Mouse (Mus musculus) layer of hippocampus, postnatal 10 days (tissue): Measurements from ENCODE around the gene Paf1. TPM values are rescaled to one million over a fixed set of nuclear protein-coding genes. Genes with fewer than 3 reads are reported as not detected.
"Not testable (repeated sequence)": the region's sequence is repeated elsewhere in the genome, so short reads cannot be mapped to it uniquely, and the experiment has no call there.

ENCODE experiments used
- DNase-seq, 2 experiments: peaks; one replicate each; pipeline ENCODE4 v3.0.0; 2021; ENCODE audit warnings: low spot score in 2 of 2
- total RNA-seq, 2 experiments: library from RNA; stranded (reverse); gene quantifications; 2 replicates each; pipeline ENCODE4 v1.2.3; 2021

The Paf1 gene
- total RNA-seq, 2 experiments from 2014 or later = 73.3 to 93.0 TPM

DNA sequence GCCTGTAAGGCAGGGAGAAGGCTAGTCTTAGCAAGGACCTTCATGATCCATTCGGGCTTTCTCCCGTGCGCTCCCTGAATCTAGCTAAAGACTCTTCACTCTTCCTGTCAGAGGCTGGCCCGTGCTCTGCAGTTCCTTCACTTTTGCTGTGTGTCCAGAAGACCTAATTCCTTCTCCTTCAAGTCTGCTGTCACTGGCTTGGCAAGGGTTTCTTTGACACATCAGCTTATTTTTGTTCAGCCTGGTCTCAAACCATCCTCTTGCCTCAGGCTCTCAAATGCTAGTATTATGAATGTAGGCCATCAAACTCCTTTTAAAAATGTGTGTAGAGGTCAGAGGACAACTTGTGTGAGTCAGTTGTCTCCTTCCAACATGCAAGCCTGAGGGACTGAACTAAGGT is 9.1 kb upstream of the Paf1 start:
- no peak for DNase-seq

DNA sequence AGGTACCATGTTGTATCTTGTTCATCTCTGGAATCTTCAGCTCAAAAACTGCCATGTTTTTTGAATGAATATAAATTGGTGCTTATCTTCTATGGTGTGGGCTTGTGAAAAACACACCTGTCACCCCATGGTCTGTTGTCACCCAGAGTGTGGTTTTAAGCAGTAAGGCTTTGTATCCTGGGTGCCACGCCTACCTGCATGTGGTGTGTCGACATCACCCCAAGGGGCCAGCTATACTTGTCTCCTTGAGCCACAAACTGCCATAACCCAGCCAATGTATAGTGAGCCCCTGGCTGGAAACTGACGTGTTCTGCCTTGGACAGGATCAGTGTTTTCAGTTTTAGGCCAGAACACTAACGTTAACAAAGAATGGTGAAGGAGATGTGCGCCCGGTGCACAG is 8.6 kb upstream of the Paf1 start:
- DNase-seq = no peak

DNA sequence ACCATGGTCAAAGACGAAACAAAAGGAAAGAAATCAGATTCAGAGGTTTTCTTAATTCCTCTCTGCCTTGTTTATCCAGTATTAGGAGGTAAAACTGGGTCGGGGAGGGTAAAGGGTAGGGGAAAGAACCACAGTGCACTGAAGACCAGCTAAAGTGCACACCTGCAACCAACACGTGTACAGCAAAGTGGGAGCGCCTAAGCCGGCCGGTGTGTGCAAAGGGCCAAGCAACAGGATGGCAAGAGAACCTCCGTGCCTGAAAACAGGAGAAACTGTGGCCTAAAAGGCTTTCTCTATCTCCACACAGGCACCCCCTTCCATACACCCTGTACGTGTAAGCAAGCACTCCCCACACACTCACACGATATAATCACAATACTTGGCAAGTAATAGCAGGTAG is 7.6 kb upstream of the Paf1 start:
- no peak for DNase-seq

DNA sequence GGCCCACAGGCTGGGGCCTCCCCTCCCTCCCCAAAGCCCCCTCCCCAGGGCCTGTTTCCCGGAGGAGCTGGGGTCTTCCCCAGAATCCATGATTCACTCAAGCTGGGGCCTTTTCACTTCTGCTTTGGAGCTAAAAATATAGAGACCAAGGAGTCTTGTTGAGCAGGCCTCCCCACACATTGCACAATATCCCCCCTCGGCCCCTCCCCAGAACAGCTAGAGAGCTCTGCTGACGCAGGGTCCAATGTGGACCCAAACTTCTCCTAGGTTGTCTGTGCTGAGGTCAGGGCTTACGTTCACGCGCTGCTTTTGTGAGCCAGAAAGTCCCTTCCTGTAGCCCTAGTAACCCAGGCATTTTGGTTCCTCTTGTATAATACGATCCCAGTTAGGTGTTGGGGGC is 6.7 kb upstream of the Paf1 start:
- no peak for DNase-seq

DNA sequence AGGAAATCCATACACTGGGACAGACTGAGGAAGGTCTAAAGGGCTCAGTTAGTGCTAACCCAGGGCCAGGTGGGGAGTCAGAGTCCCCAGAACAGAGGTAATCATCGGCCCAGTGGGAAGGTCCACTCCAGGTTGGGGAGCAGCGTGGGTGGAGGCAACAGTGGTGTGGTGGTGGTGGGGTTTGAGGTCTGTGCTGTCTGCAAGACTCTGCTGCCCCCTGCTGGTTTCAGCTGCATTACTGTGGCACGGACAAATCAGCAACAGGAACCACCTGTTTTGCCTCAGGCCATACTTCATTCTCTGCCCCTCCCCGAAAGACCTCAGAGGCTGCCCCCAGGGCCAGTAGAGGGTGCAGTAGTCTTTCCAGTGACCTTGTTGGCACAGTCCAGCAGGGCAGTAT is 6.3 kb upstream of the Paf1 start:
- DNase-seq = peak; percentile 83 to 87

DNA sequence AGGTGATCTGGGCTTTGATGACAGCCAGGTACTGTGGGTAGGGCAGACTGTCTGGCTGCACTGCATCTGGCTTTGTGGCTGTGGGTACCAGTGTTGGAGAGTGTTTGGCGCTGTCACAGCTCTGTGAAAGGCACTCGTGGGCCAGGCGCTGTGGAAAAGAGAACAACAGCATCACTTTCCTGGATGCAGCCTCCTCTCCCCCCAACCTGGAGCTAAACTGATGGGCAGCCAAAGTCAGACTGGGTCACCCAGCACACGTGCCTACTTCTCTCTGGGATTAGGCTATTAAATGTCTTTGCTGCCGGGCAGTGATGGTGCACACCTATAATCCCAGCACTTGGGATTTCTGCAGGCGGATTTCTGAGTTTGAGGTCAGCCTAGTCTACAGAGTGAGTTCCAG is 5.9 kb upstream of the Paf1 start:
- not testable (repeated sequence) for DNase-seq

DNA sequence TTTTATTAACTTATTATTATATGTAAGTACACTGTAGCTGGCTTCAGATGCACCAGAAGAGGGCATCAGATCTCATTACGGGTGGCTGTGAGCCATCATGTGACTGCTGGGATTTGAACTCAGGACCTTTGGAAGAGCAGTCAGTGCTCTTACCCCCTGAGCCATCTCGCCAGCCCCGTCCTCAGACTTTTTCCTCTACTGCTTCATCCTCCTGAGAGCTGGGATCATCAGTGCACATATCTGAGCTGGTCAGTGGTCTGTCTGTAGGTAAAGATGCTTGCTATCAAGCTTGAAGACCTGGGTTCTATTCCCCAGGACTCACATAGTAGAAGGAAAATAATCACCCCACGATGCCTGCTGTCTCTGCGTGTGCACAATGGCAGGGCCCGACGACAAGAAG is 5.4 kb upstream of the Paf1 start:
- not testable (repeated sequence) for DNase-seq

DNA sequence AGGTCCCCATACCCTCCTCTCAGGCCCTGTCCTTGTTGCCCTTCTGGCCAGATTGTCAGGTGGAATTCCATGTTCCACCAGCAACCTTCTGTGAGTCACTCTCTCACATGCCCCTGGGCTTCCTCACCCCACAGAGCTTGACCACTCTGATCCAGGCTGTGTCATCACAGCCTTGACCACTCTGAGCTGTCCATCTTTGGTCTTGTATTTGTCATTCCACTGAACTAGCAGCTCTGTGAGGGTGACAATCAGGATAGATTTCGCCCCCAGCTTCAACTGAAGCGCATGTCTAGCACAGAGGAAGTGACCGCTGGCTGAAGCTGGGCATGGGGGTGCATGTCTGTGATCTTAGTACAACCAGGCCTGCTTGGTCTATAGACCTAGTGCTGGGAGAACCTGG is 2.4 kb upstream of the Paf1 start:
- no peak for DNase-seq

DNA sequence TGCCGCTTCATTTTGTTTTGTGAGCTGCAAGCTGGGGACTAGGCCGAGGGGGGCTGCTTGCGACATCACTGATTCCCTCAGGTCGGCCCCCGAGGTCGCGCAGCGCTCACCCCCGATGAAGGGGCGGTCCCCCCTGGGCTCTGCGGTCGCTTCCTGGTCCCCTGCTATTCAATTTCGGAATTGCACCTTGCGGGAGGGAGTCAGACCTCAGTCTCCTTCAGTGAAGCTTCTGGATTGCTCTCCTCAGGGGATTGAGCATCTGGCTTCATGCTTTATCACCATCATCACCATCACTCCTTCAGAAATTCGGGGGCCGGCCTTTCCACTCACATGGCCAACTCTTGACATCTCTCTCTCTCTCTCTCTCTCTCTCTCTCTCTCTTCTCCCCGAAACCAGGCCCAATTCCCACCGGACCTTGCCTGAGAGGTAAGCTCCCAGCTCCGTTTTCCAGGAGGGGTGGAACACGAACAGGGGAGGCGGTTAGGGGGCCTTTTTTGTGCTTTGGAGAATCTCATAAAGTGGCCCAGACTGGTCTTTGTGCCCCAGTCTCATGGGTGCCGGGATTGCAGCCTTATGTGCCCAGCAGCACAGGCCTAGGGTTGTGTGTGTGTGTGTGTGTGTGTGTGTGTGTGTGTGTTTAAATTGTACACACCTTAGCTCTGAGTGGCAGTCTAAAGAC is 661 bp downstream of the Paf1 start:
- DNase-seq = no peak

DNA sequence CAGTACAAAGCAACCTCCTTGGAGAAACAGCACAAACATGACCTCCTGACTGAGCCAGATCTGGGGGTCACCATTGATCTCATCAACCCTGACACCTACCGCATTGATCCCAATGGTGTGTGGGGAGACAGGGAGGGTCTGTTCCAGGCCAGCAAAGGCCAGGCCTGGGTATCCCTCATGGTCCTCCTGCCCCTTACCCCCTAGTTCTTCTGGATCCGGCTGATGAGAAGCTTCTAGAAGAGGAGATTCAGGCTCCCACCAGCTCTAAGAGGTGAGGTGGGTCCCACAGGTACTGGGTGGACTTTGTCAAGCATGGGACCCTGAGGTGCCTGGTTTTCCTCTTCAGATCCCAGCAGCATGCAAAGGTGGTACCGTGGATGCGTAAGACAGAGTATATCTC is 2.7 kb downstream of the Paf1 start:
- DNase-seq = no peak

DNA sequence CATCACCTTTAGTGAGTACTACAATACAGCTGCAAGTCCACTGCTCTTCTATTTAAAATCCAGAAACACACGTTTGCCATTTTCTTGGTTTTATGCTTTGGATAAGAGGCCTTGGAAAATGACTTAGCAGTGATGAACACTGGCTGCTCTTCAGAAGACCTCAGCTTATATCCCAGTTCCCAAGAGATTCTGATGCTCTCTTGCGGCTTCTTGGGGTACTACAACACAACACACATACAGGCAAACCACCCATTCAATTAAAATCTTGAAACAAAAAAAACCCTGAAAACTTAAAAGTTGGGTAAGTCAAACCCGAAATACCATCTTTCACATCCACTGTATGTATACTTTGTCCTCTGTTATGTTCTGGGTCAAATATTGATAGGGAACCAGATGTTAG is 5.2 kb downstream of the Paf1 start:
- DNase-seq = peak; percentile 30 to 49

DNA sequence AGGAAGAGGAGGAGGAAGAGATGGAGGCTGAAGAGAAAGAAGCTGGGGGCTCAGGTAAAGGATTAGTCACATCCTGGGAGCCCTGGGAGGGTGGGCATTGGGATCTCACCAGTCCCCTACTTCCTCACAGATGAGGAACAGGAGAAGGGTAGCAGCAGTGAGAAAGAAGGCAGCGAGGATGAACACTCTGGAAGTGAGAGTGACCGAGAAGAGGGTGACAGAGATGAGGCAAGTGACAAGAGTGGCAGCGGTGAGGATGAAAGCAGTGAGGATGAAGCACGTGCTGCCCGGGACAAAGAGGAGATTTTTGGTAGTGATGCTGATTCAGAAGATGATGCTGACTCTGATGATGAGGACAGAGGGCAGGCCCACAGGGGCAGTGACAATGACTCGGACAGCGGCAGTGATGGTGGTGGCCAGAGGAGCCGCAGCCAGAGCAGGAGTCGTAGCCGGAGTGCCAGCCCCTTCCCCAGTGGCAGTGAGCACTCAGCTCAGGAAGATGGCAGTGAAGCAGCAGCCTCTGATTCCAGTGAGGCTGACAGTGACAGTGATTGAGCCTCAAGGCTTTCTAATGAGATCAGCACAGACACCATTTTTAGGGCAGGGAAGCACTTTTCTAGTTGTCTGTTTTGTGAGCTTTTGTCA is 6.1 kb downstream of the Paf1 start:
- DNase-seq = no peak

DNA sequence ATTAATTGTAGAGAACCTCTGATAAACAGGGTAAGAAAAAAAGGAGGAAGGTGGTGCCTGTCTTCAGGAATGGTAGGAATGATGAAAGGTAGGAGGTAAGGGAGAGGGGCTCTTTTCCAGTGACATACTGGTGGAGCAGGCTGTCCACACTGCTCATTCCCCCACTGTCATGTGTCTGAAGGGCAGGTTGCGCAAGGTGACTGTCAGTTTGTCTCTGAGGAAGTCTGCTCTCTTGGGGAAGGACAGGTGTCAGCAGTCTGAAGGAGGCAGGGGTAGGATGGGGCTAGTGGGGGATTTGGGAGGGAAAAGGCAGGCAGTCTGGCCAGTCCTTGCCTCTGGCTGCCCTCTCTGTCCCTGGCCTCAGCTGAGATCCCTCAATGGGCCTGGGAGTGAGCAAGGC is 8.3 kb downstream of the Paf1 start:
- DNase-seq = no peak

DNA sequence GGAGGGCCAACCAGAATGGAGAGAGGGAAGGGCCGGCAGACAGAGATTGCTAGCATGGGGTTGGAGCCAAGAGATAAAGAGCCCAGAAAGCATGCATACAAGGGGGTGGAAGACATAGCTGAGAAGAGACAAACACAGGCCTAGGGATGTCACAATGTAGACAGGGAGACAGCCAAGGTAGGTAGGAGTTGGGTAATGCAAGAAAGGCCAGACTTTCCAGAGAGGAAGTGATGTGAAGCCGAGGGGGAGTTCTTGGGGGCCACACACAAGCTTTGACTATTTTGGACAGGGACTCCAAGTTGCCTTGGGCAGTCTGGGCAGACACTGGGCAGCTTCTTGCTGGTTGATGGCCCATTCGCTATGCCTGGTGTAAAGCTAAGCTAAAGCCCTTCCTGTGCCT is 9.2 kb downstream of the Paf1 start:
- DNase-seq = no peak

DNA sequence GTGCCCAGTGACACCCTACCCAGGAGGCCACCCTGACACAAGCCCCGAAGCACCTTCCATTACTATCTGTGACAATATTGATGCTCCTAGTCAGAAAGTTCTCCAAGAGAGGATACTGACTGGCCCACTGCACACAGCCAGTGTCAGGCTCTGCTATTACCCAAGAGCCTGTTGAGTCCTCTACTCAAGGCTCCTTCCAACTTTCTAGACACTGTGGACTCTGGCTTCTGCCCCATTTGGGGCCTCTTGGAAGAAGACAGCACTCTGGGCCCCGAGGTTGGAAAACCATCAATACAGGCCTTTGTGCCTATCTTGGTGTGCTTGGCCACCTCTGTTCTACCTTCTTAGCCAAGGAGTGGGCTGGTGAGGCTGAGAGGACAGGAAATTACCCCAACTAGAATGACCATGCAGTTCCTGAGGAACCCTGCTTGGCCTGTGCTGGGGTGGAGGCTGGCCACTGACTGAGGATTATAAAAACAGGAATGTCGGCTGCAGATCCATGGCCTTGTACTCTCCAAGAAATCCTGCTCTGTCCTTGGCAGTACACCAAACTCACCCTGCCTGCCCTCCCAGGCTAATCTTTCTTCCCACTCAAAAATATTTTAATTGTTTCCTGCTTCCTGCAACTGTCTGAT is 18.2 kb downstream of the Paf1 start:
- no peak for DNase-seq

DNA sequence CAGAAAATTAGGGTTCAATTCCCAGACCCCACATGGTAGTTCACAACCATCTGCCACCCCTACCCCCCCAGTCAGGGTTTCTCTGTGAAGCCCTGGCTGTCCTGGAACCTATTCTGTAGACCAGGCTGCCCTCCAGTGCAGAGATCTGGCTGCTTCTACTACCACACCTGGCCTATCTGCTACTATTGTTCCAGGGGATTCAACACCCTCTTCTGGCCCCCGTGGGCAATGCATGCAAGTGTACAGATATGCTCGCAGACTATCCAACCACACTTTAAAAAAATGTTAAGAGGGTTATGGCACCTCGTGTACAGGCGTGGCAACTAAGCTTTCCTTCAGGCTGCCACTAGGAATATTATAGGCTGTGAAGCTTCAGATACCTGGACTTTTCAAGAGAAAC is 20.1 kb downstream of the Paf1 start:
- DNase-seq = no peak

DNA sequence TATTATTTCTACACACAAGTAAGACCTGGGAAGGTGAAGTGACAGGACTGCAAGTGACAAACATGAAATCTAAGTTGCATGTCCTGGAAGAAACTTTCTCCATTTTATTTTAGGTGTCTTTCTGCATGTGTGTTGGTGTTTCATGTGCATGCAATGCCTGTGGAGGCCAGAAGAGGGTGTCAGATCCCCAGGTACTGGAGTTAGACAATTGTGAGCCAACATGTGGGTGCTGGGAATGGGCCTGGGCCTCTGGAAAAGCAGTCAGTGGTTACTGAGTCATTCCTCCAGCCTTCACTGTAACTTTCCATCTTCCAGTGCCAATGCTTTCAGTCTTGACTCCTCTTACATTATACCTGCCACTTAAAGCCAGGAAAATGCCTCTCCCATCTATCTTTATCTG is 24.6 kb downstream of the Paf1 start:
- DNase-seq = no peak

DNA sequence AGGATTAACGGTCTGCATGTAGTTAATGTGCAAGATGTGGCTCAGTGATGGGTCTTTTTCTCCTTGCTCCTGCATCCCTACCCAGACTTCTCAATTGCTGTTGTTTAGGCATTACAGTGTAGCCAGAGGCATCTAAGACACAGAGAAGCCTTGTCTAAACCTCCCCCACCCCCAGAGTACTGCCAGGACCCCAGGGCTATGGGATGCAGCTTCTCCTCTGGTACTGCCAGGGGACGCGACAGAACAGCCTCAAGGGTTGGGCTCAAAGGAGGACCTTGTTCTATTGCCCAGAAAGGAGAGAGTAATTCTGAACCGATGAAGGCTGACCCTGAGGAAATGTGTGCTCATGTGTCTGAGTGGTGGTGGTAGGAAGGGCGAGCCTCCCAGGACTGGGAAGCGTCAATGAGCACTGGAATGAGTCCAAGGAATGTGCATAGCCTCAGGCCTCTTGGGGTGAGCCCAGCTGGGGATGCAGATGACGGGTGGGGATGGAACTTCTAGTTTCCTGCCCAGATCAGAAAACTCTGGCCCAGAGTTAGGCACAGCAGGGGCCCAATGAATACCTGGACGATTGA is 25.4 kb downstream of the Paf1 start:
- DNase-seq = peak in 1 of 2 experiments; percentile 20

DNA sequence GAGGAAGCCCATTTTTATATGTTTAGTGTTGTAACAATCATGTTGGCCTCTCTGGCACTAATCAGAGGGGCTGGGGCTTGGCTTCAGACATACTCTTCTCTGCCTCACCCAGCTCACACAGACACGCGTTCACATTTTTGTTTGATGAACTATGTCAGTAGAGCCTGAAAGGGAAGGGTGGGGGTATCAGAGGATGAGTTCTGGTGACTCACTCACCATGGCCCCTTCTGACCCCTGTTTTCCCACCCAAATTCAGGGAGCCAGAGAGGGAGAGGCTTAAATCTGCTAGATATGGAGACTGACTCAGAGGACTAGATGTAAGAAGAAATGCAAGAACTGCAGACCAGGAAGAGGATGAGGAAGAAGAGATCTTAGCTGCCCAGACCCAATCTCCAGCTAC is 26.7 kb downstream of the Paf1 start:
- DNase-seq = no peak

DNA sequence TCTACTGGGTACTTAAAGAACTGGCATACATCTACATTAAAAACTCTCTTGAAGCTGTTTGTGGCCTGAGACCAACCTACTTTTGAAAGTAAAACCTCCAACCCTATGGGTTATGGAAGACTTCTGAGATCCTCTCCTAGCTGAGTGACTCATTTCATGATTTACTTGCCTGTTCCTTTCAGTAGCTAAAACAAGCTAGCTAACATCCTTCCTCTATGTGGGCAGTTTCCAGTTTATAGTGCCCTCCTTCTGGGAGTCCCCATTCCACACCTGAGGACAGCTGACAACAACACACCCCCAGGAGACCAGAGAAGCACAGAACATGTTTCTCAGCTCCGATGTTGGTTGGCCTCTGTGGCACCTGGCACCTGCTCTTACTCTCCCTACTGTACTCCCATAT is 30.3 kb downstream of the Paf1 start:
- DNase-seq = no peak

DNA sequence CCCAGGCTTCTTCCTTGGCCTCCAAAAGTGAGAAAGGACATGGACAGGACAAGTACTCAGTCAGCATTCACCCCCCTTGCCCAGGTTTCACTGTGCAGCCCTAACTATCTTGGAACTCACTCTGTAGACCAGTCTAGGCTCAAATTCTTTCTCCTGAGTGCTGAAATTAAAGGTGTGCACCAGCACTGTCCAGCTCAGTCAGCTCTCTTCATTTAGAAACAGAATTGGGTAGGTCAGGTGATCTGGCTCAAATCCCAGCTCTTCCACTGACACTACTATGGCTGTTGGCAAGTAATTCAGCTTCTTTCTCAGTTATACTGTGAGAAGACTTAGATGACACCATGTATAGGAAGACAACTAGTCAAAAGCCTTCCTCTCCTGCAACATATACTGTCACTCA is 35.0 kb downstream of the Paf1 start:
- DNase-seq = no peak

DNA sequence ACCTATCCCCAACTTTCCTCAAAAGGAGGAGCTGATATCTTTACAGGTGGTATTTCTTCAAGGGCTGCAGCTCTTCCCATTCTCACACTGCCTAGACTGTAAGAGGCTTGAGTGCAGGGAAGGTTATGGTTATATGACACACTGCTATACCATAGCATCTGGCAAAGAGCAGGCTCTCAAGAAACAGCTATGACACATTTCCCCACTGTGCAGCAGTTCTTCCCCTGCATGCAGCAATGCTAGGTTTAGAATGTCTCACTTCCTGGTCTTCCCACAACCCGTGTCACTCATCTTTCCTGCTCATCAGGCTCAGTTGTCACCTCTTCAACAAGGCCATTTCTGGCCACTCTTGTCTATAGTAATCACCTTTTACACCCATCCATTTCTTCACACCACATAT is 37.8 kb downstream of the Paf1 start:
- no peak for DNase-seq

DNA sequence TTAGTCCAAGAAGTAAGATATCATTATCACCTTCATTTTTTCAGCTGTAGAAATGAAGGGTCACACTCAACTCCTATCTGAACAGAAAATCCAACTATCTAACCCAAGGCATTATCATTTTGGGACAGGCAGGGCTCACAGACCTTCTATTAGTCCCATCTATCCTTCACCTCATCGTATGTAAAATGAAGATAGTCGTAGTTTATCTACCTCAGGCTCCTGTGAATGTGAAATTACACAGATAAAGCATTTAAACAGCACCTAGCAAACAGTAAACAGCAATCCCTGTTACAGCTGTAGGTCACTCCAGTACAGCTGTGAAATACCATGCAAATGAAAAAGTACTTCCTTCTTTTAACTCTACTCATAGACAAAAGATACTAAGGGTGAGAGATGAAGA is 39.5 kb downstream of the Paf1 start:
- DNase-seq = no peak
